In the genomic region with DNA sequence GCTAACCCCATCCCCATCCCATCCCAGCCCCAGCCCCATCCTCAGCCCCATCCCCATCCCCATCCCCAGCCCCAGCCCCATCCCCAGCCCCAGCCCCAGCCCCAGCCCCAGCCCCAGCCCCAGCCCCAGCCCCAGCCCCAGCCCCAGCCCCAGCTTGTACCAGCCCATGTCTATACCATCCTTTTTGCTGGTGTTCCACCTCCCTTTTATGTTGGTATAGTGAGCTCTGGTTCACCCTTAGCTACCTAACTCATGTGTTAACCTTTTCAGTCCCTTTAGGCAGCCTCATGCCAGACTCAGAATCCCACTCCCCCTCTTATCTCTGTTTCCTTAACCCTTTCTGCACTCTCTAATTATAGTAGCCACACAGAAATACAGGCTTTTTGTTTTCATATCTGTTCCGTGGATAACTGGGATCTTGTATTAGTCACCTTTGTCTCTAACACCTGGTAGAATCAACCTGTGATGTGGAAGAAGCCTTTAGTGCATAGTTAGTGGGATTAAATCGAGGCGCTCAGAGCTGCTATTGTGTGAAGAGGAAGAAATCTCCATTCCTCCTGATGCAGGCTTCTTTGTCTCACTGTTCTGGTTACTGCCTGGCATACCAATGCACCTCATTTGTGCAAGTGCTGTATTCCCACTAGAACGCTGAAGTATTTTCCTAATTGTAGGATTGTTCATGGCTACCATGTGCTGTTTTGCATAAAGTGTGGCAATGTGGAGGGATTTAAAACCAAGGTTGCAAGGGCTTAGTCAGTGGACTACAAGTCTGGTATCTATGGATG, we compare ENCODE assay signal across 20 mouse cellular contexts.
DNase-seq lines count a peak whose midpoint lies in the region; ATAC-seq and TF ChIP-seq lines count a peak whose summit lies in the region.
"Had no signal": no experiment of that assay in that cellular context is flagged by ENCODE, and none has a peak within 500 bp of the region (broad histone marks: within the 10 kb centered on the region; RNA-seq: fewer than 3 reads in every experiment).

No protein-coding gene starts in this region.

- no peak overlapping the region for H3K27ac ChIP-seq in hindbrain, embryonic 14.5 days
- H3K27ac ChIP-seq in hindbrain, embryonic 13.5 days: no peak overlapping the region
- H3K27ac ChIP-seq in forebrain, embryonic 13.5 days: no peak overlapping the region
- H3K27ac ChIP-seq in midbrain, embryonic 13.5 days: peak overlapping the region; percentile 51
- H3K27ac ChIP-seq: embryonic facial prominence, embryonic 13.5 days; heart, adult 2 months; heart, embryonic 15.5 days had no signal

- TF ChIP-seq POLR2A in brain, embryonic 14.5 days (IDR thresholded peaks at IDR 0.05; ENCODE audit: borderline replicate concordance, extremely low read depth, insufficient read depth, insufficient read length, poor library complexity, severe bottlenecking): no peak

- H3K9ac ChIP-seq in hindbrain, embryonic 14.5 days: no peak overlapping the region
- H3K9ac ChIP-seq in hindbrain, embryonic 13.5 days: no peak overlapping the region
- no peak overlapping the region for H3K9ac ChIP-seq in forebrain, embryonic 13.5 days
- no peak overlapping the region for H3K9ac ChIP-seq in midbrain, embryonic 13.5 days (replicated peaks)
- H3K9ac ChIP-seq: embryonic facial prominence, embryonic 13.5 days; heart, embryonic 15.5 days had no signal

- 52% methylated on average over 4 of the region's 4 CpGs for WGBS in hindbrain, embryonic 14.5 days
- 64% methylated on average over 4 of the region's 4 CpGs for WGBS in hindbrain, embryonic 13.5 days
- WGBS in forebrain, embryonic 13.5 days: 9% methylated on average over 4 of the region's 4 CpGs
- 19% methylated on average over 4 of the region's 4 CpGs for WGBS in midbrain, embryonic 13.5 days

- ATAC-seq in hindbrain, embryonic 14.5 days (ENCODE audit: low FRiP score): peak; percentile 47; the same call in 1 of the 2 replicates
- ATAC-seq in hindbrain, embryonic 13.5 days (ENCODE audit: low FRiP score): no peak
- peak; percentile 77; the same call in 1 of the 2 replicates for ATAC-seq in forebrain, embryonic 13.5 days
- peak; percentile 72 for ATAC-seq in midbrain, embryonic 13.5 days
- ATAC-seq: intestine, postnatal 0 days had no signal

- TF ChIP-seq CTCF in brain, embryonic 14.5 days (IDR thresholded peaks at IDR 0.05; ENCODE audit: borderline replicate concordance, extremely low read depth, insufficient read depth, insufficient read length): no peak

- no peaks in the 10 kb centered on the region for H3K4me1 ChIP-seq in hindbrain, embryonic 14.5 days (replicated peaks; ENCODE audit: control insufficient read depth, insufficient read depth, low read length)
- H3K4me1 ChIP-seq in hindbrain, embryonic 13.5 days (replicated peaks): peaks cover 3% of the 10 kb centered on the region; the same call in 1 of the 2 replicates
- peaks cover 7% of the 10 kb centered on the region; the same call in 1 of the 2 replicates for H3K4me1 ChIP-seq in forebrain, embryonic 13.5 days
- H3K4me1 ChIP-seq in midbrain, embryonic 13.5 days (replicated peaks): peaks cover 6% of the 10 kb centered on the region; the same call in 1 of the 2 replicates
- H3K4me1 ChIP-seq: embryonic facial prominence, embryonic 13.5 days; heart, embryonic 15.5 days had no signal

- no peak overlapping the region for H3K4me3 ChIP-seq in hindbrain, embryonic 14.5 days (replicated peaks; ENCODE audit: low read length)
- H3K4me3 ChIP-seq in hindbrain, embryonic 13.5 days: no peak overlapping the region
- no peak overlapping the region for H3K4me3 ChIP-seq in forebrain, embryonic 13.5 days
- no peak overlapping the region for H3K4me3 ChIP-seq in midbrain, embryonic 13.5 days (replicated peaks)
- H3K4me3 ChIP-seq: embryonic facial prominence, embryonic 13.5 days; heart, adult 2 months; heart, embryonic 15.5 days had no signal

- DNase-seq in hindbrain, embryonic 14.5 days (ENCODE audit: low spot score): no peak
- peak; percentile 54 for DNase-seq in brain, embryonic 14.5 days (ENCODE audit: low read depth)
- DNase-seq in cerebellum, postnatal 25 days: no peak
- no peak for DNase-seq in gastrocnemius, postnatal 4 days (ENCODE audit: low spot score in 2 of 2)
- DNase-seq in cerebellum, adult 9-10 months: no peak
- DNase-seq: adrenal gland, adult 2 months; adrenal gland, postnatal 25 days; cerebellum, adult 11 months; cerebellum, adult 8-10 months; cerebellum, postnatal 36 days; gastrocnemius, postnatal 10 days; heart, adult 2 months; heart, postnatal 14 days had no signal

- no peaks in the 10 kb centered on the region for H3K27me3 ChIP-seq in hindbrain, embryonic 14.5 days (ENCODE audit: control insufficient read depth, insufficient read depth, low read length)
- no peaks in the 10 kb centered on the region for H3K27me3 ChIP-seq in hindbrain, embryonic 13.5 days
- H3K27me3 ChIP-seq in forebrain, embryonic 13.5 days: no peaks in the 10 kb centered on the region
- H3K27me3 ChIP-seq in midbrain, embryonic 13.5 days: 0 out of 2 replicates have a peak, but pooled peaks cover 3% of the 10 kb centered on the region
- H3K27me3 ChIP-seq: embryonic facial prominence, embryonic 13.5 days; heart, embryonic 15.5 days had no signal

- no peaks in the 10 kb centered on the region for H3K9me3 ChIP-seq in hindbrain, embryonic 14.5 days (ENCODE audit: control insufficient read depth, low read length)
- H3K9me3 ChIP-seq in hindbrain, embryonic 13.5 days: no peaks in the 10 kb centered on the region
- no peaks in the 10 kb centered on the region for H3K9me3 ChIP-seq in forebrain, embryonic 13.5 days (replicated peaks)
- H3K9me3 ChIP-seq in midbrain, embryonic 13.5 days: no peaks in the 10 kb centered on the region
- H3K9me3 ChIP-seq: embryonic facial prominence, embryonic 13.5 days; heart, embryonic 15.5 days had no signal

- H3K4me2 ChIP-seq in hindbrain, embryonic 14.5 days (replicated peaks): no peak overlapping the region
- no peak overlapping the region for H3K4me2 ChIP-seq in hindbrain, embryonic 13.5 days
- no peak overlapping the region for H3K4me2 ChIP-seq in forebrain, embryonic 13.5 days
- H3K4me2 ChIP-seq in midbrain, embryonic 13.5 days (replicated peaks): no peak overlapping the region
- H3K4me2 ChIP-seq: embryonic facial prominence, embryonic 13.5 days; heart, embryonic 11.5 days; heart, embryonic 15.5 days had no signal

- H3K36me3 ChIP-seq in hindbrain, embryonic 14.5 days (replicated peaks; ENCODE audit: control insufficient read depth, insufficient read depth): no peaks in the 10 kb centered on the region
- no peaks in the 10 kb centered on the region for H3K36me3 ChIP-seq in hindbrain, embryonic 13.5 days
- no peaks in the 10 kb centered on the region for H3K36me3 ChIP-seq in forebrain, embryonic 13.5 days (ENCODE audit: poor library complexity, severe bottlenecking)
- H3K36me3 ChIP-seq in midbrain, embryonic 13.5 days: no peaks in the 10 kb centered on the region
- H3K36me3 ChIP-seq: embryonic facial prominence, embryonic 13.5 days; heart, embryonic 15.5 days had no signal
